Mouse (Mus musculus): ENCODE measurements at regions not wholly inside any gene's neighbourhood (a gene's known extent, or its start where the extent isn't known, plus 50 kb on each side); places are given as distances from the start of the nearest gene placed in this dataset.

GRCm38 (mm10) chrX:163452971-163453532 is 96.4 kb downstream of the Grpr start:
- DNase-seq (ENCODE audit: low read depth, low spot score) (no peak), ATAC-seq (no peak)
- H3K27me3 ChIP-seq: no peaks in the 10 kb centered on the region
- ChIA-PET POLR2A (no interaction called here), CTCF (no interaction called here)
- TF ChIP-seq CTCF (IDR thresholded peaks at IDR 0.05): no peak
- in situ Hi-C loops (cut with MboI; ENCODE audit: low pct_unique_long_range_greater_than_20kb): no loop called here

GRCm38 (mm10) chrX:163405586-163405985 is 143.9 kb downstream of the Grpr start:
- ChIA-PET CTCF (no interaction called here), POLR2A (no interaction called here)
- peaks cover 4% of the 10 kb centered on the region for H3K27me3 ChIP-seq
- no peak for DNase-seq (ENCODE audit: low read depth, low spot score)
- no peak for ATAC-seq
- TF ChIP-seq CTCF (IDR thresholded peaks at IDR 0.05): no peak
- in situ Hi-C loops (cut with MboI; ENCODE audit: low pct_unique_long_range_greater_than_20kb): no loop called here

- in situ Hi-C loops (cut with MboI; ENCODE audit: low pct_unique_long_range_greater_than_20kb): no loop called here
- ChIA-PET CTCF (interaction anchor here (1.4 kb wide), 1 partner anchor 10 kb away, joined by 3 read pairs; no protein-coding TSS in a partner anchor), POLR2A (no interaction called here)
- no peak for TF ChIP-seq CTCF (IDR thresholded peaks at IDR 0.05)
- DNase-seq (ENCODE audit: low read depth, low spot score) (no peak), ATAC-seq (no peak)
- peaks cover 4% of the 10 kb centered on the region for H3K27me3 ChIP-seq
These were observed 163.1 kb downstream of the Grpr start for GRCm38 (mm10) chrX:163386380-163386779.
